Mouse (Mus musculus): ENCODE measurements around the gene Ipo4. TPM values are rescaled to one million over a fixed set of nuclear protein-coding genes. Genes with fewer than 3 reads are reported as not detected.

The Ipo4 gene
- 56.3 to 62.2 TPM (median 58.4 TPM) in 4 replicates for total RNA-seq (2023)

GRCm38 (mm10) chr14:55635523-55636007 lies at the start of gene Ipo4:
TSS of gene Ipo4 (minus strand) at chr14:55635957.

GRCm38 (mm10) chr14:55681160-55682117 lies 45.7 kb upstream of the Ipo4 start, which contains the start of gene Tinf2:
TSS of gene Tinf2 (minus strand) at chr14:55681820.

GRCm38 (mm10) chr14:55671833-55672740 lies 36.3 kb upstream of the Ipo4 start, which contains the start of the genes Gmpr2 and Nedd8:
TSS of gene Gmpr2 (plus strand) at chr14:55671941.
TSS of gene Nedd8 (minus strand) at chr14:55672124.

DNA sequence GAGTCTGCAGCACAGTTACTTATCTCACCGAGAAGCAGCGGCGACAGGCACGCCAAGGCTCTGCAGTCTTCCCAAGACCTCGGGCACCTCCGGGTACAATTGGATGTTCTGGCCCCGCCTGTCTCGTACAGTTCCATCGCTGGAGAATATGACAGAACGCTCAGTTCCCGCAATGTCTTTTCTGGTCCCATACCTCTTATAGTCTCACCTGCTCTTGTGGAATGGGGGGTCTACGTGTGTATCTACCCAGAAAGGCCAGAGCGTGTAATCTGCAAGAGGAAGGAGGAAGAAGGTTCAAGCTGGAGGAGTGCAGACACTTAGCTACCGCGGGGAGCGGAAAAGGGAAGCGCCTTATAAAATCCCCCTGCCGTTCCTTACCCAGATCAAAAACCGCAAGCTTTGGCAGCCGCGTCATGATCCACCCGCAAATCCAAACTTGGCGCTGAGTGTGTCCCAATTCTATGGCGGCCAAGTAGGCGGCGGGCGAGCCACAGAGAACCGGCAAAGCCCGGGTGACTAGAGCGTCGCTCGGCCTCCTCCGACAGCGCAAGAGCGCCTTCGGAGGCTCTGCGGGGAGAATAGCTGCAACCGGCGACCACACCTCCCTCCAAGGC lies 24.3 kb upstream of the Ipo4 start, which contains the start of gene Mdp1:
Mdp1 (minus strand) TSS at position 549 of the 614 bp plus-strand sequence.

GRCm38 (mm10) chr14:55649884-55650283 lies 14.1 kb upstream of the Ipo4 start, which contains the start of gene Tssk4:
TSS of gene Tssk4 (plus strand) at chr14:55650184.

DNA sequence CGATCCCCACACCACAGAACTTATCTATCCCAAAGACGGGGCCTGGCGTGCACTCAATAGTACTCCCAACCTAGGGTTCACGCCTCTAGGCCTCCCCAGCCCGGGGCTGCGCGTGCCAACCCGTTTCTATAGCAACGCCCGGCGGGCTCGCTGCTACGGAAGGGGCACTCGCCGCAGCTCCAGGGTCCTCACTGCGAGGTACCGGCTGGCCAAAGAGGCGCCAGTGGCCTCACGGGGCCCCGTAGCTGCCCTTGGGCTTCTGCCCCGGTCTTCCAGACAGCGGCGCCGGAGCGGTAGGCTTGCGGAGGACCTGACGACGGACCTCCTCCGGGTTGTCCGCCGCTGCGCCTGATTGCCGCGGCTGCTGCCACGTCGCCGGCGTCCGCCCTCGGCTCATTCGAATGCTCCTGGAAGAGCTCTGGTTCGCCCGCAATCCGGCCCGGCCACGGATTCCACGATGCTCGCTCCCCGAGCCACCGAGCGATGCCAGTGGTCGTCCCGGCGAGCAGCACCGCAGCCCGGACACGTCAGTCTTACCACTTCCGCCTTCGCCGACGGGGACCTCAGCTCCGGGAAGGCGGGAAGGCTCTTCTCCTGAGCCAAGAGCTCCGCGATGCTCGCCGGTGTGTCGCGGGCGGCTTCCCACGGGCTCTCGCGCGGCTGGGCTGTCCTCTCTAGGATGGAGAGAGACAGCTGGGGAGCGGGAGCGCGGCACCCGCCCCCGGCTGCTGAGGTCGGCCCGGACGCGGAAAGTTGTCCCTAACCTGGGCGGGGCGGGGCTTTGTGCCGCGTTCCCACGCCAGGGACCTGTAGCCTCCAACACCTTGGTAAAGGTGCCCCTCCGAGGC lies 7.5 kb upstream of the Ipo4 start, which contains the start of gene Tm9sf1:
Tm9sf1 (minus strand) TSS at position 747 of the 848 bp plus-strand sequence.

GRCm38 (mm10) chr14:55637795-55638194 lies 2.0 kb upstream of the Ipo4 start, which contains the start of gene Gm49378:
TSS of gene Gm49378 (minus strand) at chr14:55637895.

GRCm38 (mm10) chr14:55617822-55618221 lies 17.9 kb downstream of the Ipo4 start, which contains the start of gene Rec8:
TSS of gene Rec8 (plus strand) at chr14:55618037.

GRCm38 (mm10) chr14:55603271-55603632 lies 32.5 kb downstream of the Ipo4 start, which contains the start of gene Irf9:
TSS of gene Irf9 (plus strand) at chr14:55603571.

DNA sequence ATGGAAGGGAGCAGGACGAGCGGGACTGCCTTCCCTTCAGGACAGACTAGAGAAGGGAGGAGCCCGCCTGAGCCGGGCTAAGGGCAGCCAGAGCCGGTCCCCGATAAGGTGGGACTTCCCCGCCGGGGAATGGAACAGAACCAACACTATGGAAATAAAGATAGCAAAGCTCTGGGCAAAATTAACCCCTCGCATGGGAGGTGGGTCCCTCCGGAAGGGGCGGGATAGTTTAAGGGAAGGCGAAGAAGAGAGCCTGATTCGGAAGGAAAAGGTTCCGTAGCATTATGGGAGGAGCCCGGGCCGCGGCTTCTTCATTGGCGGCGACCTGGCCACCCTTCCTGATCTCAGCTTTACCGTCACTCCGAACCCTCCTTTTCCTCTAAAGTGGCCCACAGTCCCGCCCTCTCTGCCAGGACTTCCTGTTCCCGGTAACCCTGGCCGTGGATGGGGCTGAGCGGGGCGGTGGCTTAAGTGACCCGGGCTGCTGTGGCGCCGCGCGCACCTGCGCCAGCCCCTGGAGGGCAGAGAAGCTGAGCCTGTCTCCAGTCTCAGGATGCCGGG lies 44.3 kb downstream of the Ipo4 start, which contains the start of gene Rnf31:
Rnf31 (plus strand) TSS at position 378 of the 561 bp plus-strand sequence.

DNA sequence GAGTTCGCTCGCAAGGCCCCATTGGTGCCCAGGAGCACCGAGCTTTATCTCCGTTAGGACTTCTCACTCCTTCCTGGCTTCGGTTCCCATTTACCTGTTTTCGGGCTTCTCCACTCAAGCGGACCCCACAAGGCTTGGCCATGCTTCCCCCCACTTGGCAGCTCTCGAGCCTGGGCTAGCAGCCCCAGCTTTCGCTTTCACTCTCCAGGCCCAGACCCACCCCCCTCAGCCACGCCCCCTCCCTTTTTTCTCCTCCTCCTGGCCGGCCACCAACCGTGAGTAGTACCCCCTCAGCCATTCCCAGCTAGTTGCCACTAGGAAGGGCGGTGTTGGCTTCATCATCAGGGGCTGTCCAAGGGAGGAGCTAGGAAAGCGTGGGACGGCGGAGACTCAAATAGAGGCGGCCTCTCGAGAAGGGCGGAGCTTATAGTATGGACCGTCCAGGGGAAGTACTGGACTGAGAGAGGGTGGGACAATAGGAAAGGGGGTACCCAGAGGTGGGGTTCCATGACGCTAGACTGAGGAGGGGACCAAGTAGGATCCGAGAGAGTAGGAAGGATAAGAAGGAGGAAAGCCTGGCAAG lies 44.9 kb downstream of the Ipo4 start, which contains the start of gene Psme2:
Psme2 (minus strand) TSS at position 366 of the 583 bp plus-strand sequence.

DNA sequence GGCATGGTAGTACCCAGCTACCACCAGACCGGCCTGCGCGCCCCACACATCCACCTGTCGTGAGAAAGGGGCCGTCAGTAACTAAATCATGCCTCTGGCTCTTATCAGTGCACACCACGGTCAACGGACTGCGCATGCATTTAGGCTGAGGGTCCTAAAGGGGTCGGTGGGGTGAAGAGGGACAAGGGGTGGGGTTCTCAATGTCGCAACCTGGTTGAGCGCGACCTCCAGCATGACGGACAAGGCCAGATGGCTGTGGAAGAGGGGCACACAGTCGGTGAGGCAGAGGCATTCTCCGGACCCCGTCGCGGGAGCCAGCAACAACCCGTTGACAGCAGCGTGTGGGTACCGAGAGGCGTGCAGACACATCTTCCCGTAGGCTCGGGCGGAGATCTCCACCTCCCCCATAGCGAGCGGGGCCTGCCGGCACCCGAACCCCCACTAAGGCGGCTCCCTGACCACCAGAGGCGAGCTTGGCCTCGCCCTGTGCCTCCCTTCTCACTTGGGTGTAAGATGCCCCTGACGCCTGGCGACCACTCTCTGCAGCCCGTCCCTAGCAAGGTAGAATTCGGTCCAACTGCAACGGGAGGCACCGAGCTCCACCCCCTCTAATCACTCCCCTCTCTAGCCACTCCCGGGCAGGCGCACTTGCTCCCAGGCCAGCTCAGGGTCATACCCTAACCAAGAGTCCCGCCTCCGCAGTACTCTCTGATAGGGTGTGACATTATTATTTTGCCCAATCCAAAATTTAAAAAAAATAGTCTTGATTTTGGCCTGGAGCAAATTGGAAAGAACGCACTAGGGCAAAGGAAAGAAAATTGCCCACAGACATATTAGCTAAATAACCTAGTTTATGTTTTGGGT lies 50.8 kb downstream of the Ipo4 start, which contains the start of gene Emc9:
Emc9 (minus strand) TSS at position 601 of the 864 bp plus-strand sequence.

GRCm38 (mm10) chr14:55577871-55578667 lies 57.7 kb downstream of the Ipo4 start, which contains the start of gene Psme1:
TSS of gene Psme1 (plus strand) at chr14:55578123.

Other genes starting within 250 kb of the Ipo4 start
- gene Dhrs4, start 157.2 kb downstream of the Ipo4 start, total RNA-seq (2023), result 22.2 to 26.4 TPM (median 24.7 TPM) in 4 replicates
- 3.8 to 11.8 TPM (median 4.8 TPM) in 4 replicates for gene Carmil3, start 145.3 kb downstream of the Ipo4 start, total RNA-seq (2023)
- gene Cpne6, start 125.5 kb downstream of the Ipo4 start, total RNA-seq (2023), result not detected in 4 replicates
- gene Nrl, start 111.0 kb downstream of the Ipo4 start, total RNA-seq (2023), result not detected in 4 replicates
- gene Pck2, start 95.7 kb downstream of the Ipo4 start, total RNA-seq (2023), result 43.4 to 51.1 TPM (median 49.0 TPM) in 4 replicates
- gene Dcaf11, start 76.0 kb downstream of the Ipo4 start, total RNA-seq (2023), result 84.9 to 91.3 TPM (median 86.3 TPM) in 4 replicates
- 6.2 to 9.8 TPM (median 7.2 TPM) in 4 replicates for gene A730061H03Rik, start 75.6 kb downstream of the Ipo4 start, total RNA-seq (2023)
- gene Fitm1, start 60.3 kb downstream of the Ipo4 start, total RNA-seq (2023), result not detected in 4 replicates
- gene Psme1, start 57.8 kb downstream of the Ipo4 start, total RNA-seq (2023), result 234 to 255 TPM (median 248 TPM) in 4 replicates
- gene Emc9, start 50.7 kb downstream of the Ipo4 start, total RNA-seq (2023), result 3.7 to 6.1 TPM (median 5.3 TPM) in 4 replicates
- gene Psme2, start 44.8 kb downstream of the Ipo4 start, total RNA-seq (2023), result 273 to 323 TPM (median 304 TPM) in 4 replicates
- 94.6 to 97.8 TPM (median 96.3 TPM) in 4 replicates for gene Rnf31, start 44.2 kb downstream of the Ipo4 start, total RNA-seq (2023)
- 83.5 to 105 TPM (median 99.2 TPM) in 4 replicates for gene Irf9, start 32.4 kb downstream of the Ipo4 start, total RNA-seq (2023)
- gene Rec8, start 17.9 kb downstream of the Ipo4 start, total RNA-seq (2023), result 0.79 to 1.5 TPM (median 1.0 TPM) in 4 replicates
- 3.3 to 4.7 TPM (median 4.4 TPM) in 3 of 4 replicates, not detected in the other for gene Gm49378, start 1.9 kb upstream of the Ipo4 start, total RNA-seq (2023)
- 38.2 to 51.1 TPM (median 44.8 TPM) in 4 replicates for gene Tm9sf1, start 7.8 kb upstream of the Ipo4 start, total RNA-seq (2023)
- 2.3 to 2.6 TPM (median 2.5 TPM) in 4 replicates for gene Tssk4, start 14.2 kb upstream of the Ipo4 start, total RNA-seq (2023)
- 42.5 to 45.6 TPM (median 42.9 TPM) in 4 replicates for gene Mdp1, start 24.6 kb upstream of the Ipo4 start, total RNA-seq (2023)
- gene Gmpr2, start 36.0 kb upstream of the Ipo4 start, total RNA-seq (2023), result 18.2 to 28.2 TPM (median 22.1 TPM) in 4 replicates
- 168 to 193 TPM (median 180 TPM) in 4 replicates for gene Nedd8, start 36.2 kb upstream of the Ipo4 start, total RNA-seq (2023)
- gene Tinf2, start 45.9 kb upstream of the Ipo4 start, total RNA-seq (2023), result 164 to 172 TPM (median 166 TPM) in 4 replicates
- gene Tgm1, start 78.0 kb upstream of the Ipo4 start, total RNA-seq (2023), result 1.2 to 2.3 TPM (median 1.8 TPM) in 4 replicates
- gene Rabggta, start 86.3 kb upstream of the Ipo4 start, total RNA-seq (2023), result 78.7 to 86.9 TPM (median 83.5 TPM) in 4 replicates
- gene Dhrs1, start 109.7 kb upstream of the Ipo4 start, total RNA-seq (2023), result 29.7 to 33.0 TPM (median 31.4 TPM) in 4 replicates
- 29.6 to 35.0 TPM (median 33.4 TPM) in 4 replicates for gene Nop9, start 109.7 kb upstream of the Ipo4 start, total RNA-seq (2023)
- gene Cideb, start 122.5 kb upstream of the Ipo4 start, total RNA-seq (2023), result not detected in 4 replicates
- 0.19 to 0.83 TPM (median 0.33 TPM) in 4 replicates for gene Ltb4r2, start 125.5 kb upstream of the Ipo4 start, total RNA-seq (2023)
- gene Ltb4r1, start 130.0 kb upstream of the Ipo4 start, total RNA-seq (2023), result not detected in 4 replicates
- gene Adcy4, start 148.1 kb upstream of the Ipo4 start, total RNA-seq (2023), result 0.53 to 1.6 TPM (median 0.60 TPM) in 3 of 4 replicates, not detected in the other
- gene Ripk3, start 152.9 kb upstream of the Ipo4 start, total RNA-seq (2023), result 84.2 to 93.2 TPM (median 86.6 TPM) in 4 replicates
- gene Nfatc4, start 187.2 kb upstream of the Ipo4 start, total RNA-seq (2023), result not detected in 4 replicates
- 0.06 TPM in 1 of 4 replicates, not detected in the others for gene Nynrin, start 218.1 kb upstream of the Ipo4 start, total RNA-seq (2023)
- not detected in 4 replicates for gene Cbln3, start 248.4 kb upstream of the Ipo4 start, total RNA-seq (2023)
- 101 TPM in 4 replicates for gene Khnyn, start 249.0 kb upstream of the Ipo4 start, total RNA-seq (2023)

All from B cell, adult 62 days (primary cell).